Mouse (Mus musculus) testis, adult 2 months (tissue): ENCODE measurements around the gene Cox19. TPM values are rescaled to one million over a fixed set of nuclear protein-coding genes. Genes with fewer than 3 reads are reported as not detected.

Experiments used
- H3K27ac ChIP-seq: fragments of 200-500 bp; 2 replicates; pipeline ENCODE4 v1.5.1; 2012; ENCODE audit warnings: low read depth, low read length; ENCODE audit not compliant: control insufficient read depth, insufficient read depth
- H3K27me3 ChIP-seq: fragments of 200-500 bp; 2 replicates; pipeline ENCODE4 v1.6.1; 2012; ENCODE audit warnings: mild to moderate bottlenecking, low read length, moderate library complexity; ENCODE audit not compliant: control insufficient read depth, insufficient read depth
- H3K36me3 ChIP-seq: fragments of 200-500 bp; 2 replicates; pipeline ENCODE4 v1.6.1; 2012; ENCODE audit warnings: mild to moderate bottlenecking, low read length; ENCODE audit not compliant: control insufficient read depth, insufficient read depth
- H3K4me1 ChIP-seq: fragments of 200-500 bp; 2 replicates; pipeline ENCODE4 v1.6.1; 2012; ENCODE audit warnings: low read length; ENCODE audit not compliant: control insufficient read depth, insufficient read depth
- H3K4me3 ChIP-seq: fragments of 200-500 bp; 2 replicates; pipeline ENCODE4 v1.5.1; 2012; ENCODE audit warnings: low read depth, mild to moderate bottlenecking, low read length, moderate library complexity, mixed read lengths; ENCODE audit not compliant: control insufficient read depth
- CTCF ChIP-seq: fragments of 200-500 bp; IDR thresholded peaks from 2 replicates; pipeline ENCODE4 v1.5.1; 2012; ENCODE audit warnings: low read depth, mild to moderate bottlenecking, inconsistent platforms, low read length, moderate library complexity; ENCODE audit not compliant: control insufficient read depth, insufficient read depth, insufficient replicate concordance
- POLR2A ChIP-seq: fragments of 200-500 bp; IDR thresholded peaks from 2 replicates; pipeline ENCODE4 v1.6.1; 2012; ENCODE audit warnings: low read depth, mild to moderate bottlenecking, inconsistent platforms, low read length, moderate library complexity; ENCODE audit not compliant: control insufficient read depth
- polyA plus RNA-seq: library from polyadenylated mRNA; depleted of rRNA; stranded (reverse); fragments of >200 nt; gene quantifications from 2 replicates; pipeline ENCODE4 v1.2.3, GENCODE M21; 2012

Gene Cox19
- polyA plus RNA-seq, 1 experiment, result 42.2 TPM

- Histone ChIP-seq H3K27me3 (no peaks in the 10 kb centered on the region), H3K36me3 (no peaks in the 10 kb centered on the region), H3K27ac (no peak overlapping the region), H3K4me3 (no peak overlapping the region), H3K4me1 (no peaks in the 10 kb centered on the region; the same call in 1 of the 2 replicates)
- TF ChIP-seq CTCF (no peak), POLR2A (no peak)
These were observed 36.3 kb upstream of the Cox19 start for GRCm38 (mm10) chr5:139387329-139388194.

- Histone ChIP-seq H3K4me3 (no peak overlapping the region), H3K27me3 (no peaks in the 10 kb centered on the region), H3K4me1 (peaks cover 4% of the 10 kb centered on the region), H3K36me3 (no peaks in the 10 kb centered on the region), H3K27ac (no peak overlapping the region)
- TF ChIP-seq POLR2A, result no peak
- TF ChIP-seq CTCF, result no peak
These were observed 34.8 kb upstream of the Cox19 start for GRCm38 (mm10) chr5:139386047-139386446.

GRCm38 (mm10) chr5:139384531-139384930 lies 33.3 kb upstream of the Cox19 start:
- TF ChIP-seq CTCF (no peak), POLR2A (no peak)
- no peaks in the 10 kb centered on the region for H3K27me3 ChIP-seq
- H3K36me3 ChIP-seq, result no peaks in the 10 kb centered on the region
- H3K4me1 ChIP-seq, result peaks cover 18% of the 10 kb centered on the region
- H3K4me3 ChIP-seq, result no peak overlapping the region
- no peak overlapping the region for H3K27ac ChIP-seq

GRCm38 (mm10) chr5:139383234-139383633 lies 32.0 kb upstream of the Cox19 start:
- H3K27ac ChIP-seq, result no peak overlapping the region
- no peak for TF ChIP-seq POLR2A
- TF ChIP-seq CTCF, result no peak

GRCm38 (mm10) chr5:139382760-139383159 lies 31.5 kb upstream of the Cox19 start:
- Histone ChIP-seq H3K4me3 (no peak overlapping the region), H3K27me3 (no peaks in the 10 kb centered on the region), H3K4me1 (peaks cover 29% of the 10 kb centered on the region), H3K36me3 (no peaks in the 10 kb centered on the region), H3K27ac (no peak overlapping the region)
- TF ChIP-seq CTCF (no peak), POLR2A (no peak)

More at GRCm38 (mm10) chr5:139383234-139383633, 32.0 kb upstream of the Cox19 start:
- Histone ChIP-seq H3K36me3 (no peaks in the 10 kb centered on the region), H3K27me3 (no peaks in the 10 kb centered on the region), H3K4me1 (peaks cover 29% of the 10 kb centered on the region), H3K4me3 (no peak overlapping the region)

DNA sequence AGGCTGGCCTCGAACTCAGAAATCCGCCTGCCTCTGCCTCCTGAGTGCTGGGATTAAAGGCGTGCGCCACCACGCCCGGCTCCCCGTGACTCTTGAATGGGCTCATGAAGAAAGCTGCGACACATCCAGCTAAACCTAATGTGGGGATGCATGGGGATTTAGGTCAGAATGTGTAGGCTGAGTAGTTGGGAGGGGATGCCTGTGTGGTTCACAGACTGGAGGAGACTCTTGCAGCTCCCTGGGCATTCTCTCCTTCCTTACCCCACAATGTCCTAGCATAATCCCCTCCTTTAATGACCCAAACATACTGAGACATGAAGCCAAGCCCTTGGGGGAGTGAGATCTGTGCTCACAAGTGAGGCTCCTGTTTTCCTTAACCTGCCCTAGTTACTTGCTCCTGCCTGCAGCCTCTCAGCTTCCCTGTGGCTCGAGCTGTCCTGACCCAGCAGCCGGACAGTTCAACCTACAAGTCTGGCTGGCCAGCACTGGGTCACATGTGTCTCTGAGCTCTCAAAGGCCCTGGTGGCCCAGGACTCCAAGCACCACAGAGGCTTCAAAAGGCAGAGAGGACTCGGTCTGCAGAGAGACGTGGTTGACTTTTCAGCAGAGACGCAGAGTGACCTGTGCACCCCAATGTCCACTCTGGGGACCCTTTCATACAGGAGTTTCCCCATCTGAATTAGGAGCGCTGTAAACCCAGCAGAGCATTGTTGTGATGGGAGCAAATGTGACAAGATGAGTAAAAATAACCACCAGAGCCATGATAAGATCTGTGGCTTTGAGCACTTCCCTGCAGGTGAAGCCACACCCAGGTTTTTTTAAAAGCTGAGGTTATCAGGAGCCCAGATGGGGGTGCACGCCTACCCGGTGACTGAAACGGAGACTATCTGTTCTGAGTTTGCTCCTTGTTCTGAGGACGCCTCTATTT lies 30.6 kb upstream of the Cox19 start:
- H3K36me3 ChIP-seq, result no peaks in the 10 kb centered on the region
- H3K27me3 ChIP-seq, result no peaks in the 10 kb centered on the region
- no peak for TF ChIP-seq CTCF
- no peak for TF ChIP-seq POLR2A
- no peak overlapping the region for H3K4me3 ChIP-seq
- H3K27ac ChIP-seq, result no peak overlapping the region
- H3K4me1 ChIP-seq, result peaks cover 29% of the 10 kb centered on the region
